Mouse (Mus musculus) intestine, embryonic 14.5 days (tissue): ENCODE data around the gene Kif28. TPM values are rescaled to one million over a fixed set of nuclear protein-coding genes. Genes with fewer than 3 reads are reported as not detected.

Source experiments
- ATAC-seq: fragments of 200-750 bp; cut with Nextera tagmentation; replicated peaks from 2 replicates; pipeline ENCODE4 v1.8.0; 2017; ENCODE audit warnings: low read depth, moderate number of reproducible peaks, moderate TSS enrichment, moderate library complexity; ENCODE audit not compliant: low FRiP score, low TSS enrichment
- DNase-seq: peaks from one replicate; pipeline ENCODE4 v3.0.0-alpha.2; 2018; ENCODE audit warnings: low spot score
- H3K27ac ChIP-seq: fragments of 300-500 bp; sonication (generic); 2 replicates; pipeline ENCODE4 v1.5.1; 2014; ENCODE audit warnings: low read depth, mild to moderate bottlenecking, control low read depth
- H3K27me3 ChIP-seq: fragments of 300-500 bp; sonication (generic); replicated peaks from 2 replicates; pipeline ENCODE4 v1.6.1; 2014; ENCODE audit warnings: low read length, control low read depth; ENCODE audit not compliant: control insufficient read depth, insufficient read depth
- H3K36me3 ChIP-seq: fragments of 300-500 bp; sonication (generic); 2 replicates; pipeline ENCODE4 v1.6.1; 2014; ENCODE audit warnings: low read length, control low read depth; ENCODE audit not compliant: control insufficient read depth, insufficient read depth
- H3K4me1 ChIP-seq: fragments of 300-500 bp; sonication (generic); replicated peaks from 2 replicates; pipeline ENCODE4 v1.6.1; 2014; ENCODE audit warnings: low read length, control low read depth, mixed read lengths; ENCODE audit not compliant: control insufficient read depth, insufficient read depth
- H3K4me2 ChIP-seq: fragments of 300-500 bp; sonication (generic); 2 replicates; pipeline ENCODE4 v1.6.1; 2014; ENCODE audit warnings: low read length
- H3K4me3 ChIP-seq: fragments of 300-500 bp; sonication (generic); 2 replicates; pipeline ENCODE4 v1.5.1; 2014; ENCODE audit warnings: low read depth, low read length, control low read depth, mixed read lengths
- H3K9ac ChIP-seq: fragments of 300-500 bp; sonication (generic); 2 replicates; pipeline ENCODE4 v1.6.1; 2014; ENCODE audit warnings: mild to moderate bottlenecking, low read length
- H3K9me3 ChIP-seq: fragments of 300-500 bp; sonication (generic); 2 replicates; pipeline ENCODE4 v1.6.1; 2016; ENCODE audit warnings: low read length, control low read depth; ENCODE audit not compliant: control insufficient read depth
- WGBS: fragments of 180-500 bp; shearing (Covaris S2); extraction: QIAGEN DNeasy Blood & Tissue Kit; methylation state at CpG from one replicate; pipeline ENCODE4 v1.1.7; 2014; 5-methylcytosine and 5-hydroxymethylcytosine counted together
- polyA plus RNA-seq: library from polyadenylated mRNA; unstranded; fragments of >200 nt; fragmentation: Nextera tagmentation; extraction: Ambion mirVana; gene quantifications from 2 replicates; pipeline ENCODE4 v1.2.1, GENCODE M21; 2014

The Kif28 gene
- polyA plus RNA-seq, 1 experiment from 2014 or later = not detected

GRCm38 (mm10) chr1:179752276-179752675 lies 7.2 kb upstream of the Kif28 start:
- DNase-seq = no peak
- Histone ChIP-seq H3K27me3 (no peaks in the 10 kb centered on the region), H3K27ac (no peak overlapping the region), H3K9me3 (no peaks in the 10 kb centered on the region), H3K4me3 (no peak overlapping the region), H3K4me1 (no peaks in the 10 kb centered on the region), H3K4me2 (no peak overlapping the region), H3K36me3 (peaks cover 88% of the 10 kb centered on the region), H3K9ac (no peak overlapping the region)
- 96% methylated on average over 11 of the region's 11 CpGs for WGBS
- no peak for ATAC-seq

- Histone ChIP-seq H3K36me3 (peaks cover 51% of the 10 kb centered on the region), H3K9ac (no peak overlapping the region), H3K4me3 (no peak overlapping the region), H3K4me2 (no peak overlapping the region), H3K27ac (no peak overlapping the region), H3K4me1 (no peaks in the 10 kb centered on the region), H3K27me3 (no peaks in the 10 kb centered on the region), H3K9me3 (no peaks in the 10 kb centered on the region)
- DNase-seq (peak; percentile 55), ATAC-seq (peak; percentile 38)
- WGBS = 75% methylated on average over 4 of the region's 4 CpGs
Measured at GRCm38 (mm10) chr1:179743593-179744193, 1.4 kb downstream of the Kif28 start.

DNA sequence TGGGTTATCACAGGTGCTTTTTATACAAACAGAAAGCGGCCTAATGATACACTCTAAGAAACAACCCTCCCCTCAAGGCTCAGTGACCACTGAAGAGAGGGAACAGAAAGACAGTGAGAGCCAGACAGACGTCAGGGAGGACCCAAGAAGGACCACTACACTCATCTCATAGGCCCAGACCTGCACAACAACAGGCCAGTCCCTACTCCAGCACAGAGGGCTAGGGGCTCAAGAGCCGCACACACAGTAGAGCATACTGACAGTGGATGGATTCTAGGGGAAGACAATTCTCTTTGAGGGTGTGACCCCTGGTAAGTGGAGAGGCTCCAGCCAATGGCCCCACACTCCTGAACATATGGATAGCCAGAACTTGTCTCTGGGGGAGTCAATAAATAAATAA lies 8.6 kb downstream of the Kif28 start:
- DNase-seq = no peak
- WGBS = 81% methylated on average over 3 of the region's 3 CpGs
- no peaks in the 10 kb centered on the region for H3K9me3 ChIP-seq
- ATAC-seq = no peak
- no peak overlapping the region for H3K4me2 ChIP-seq
- H3K4me1 ChIP-seq = no peaks in the 10 kb centered on the region
- no peak overlapping the region for H3K4me3 ChIP-seq
- no peak overlapping the region for H3K27ac ChIP-seq
- H3K36me3 ChIP-seq = no peaks in the 10 kb centered on the region
- H3K27me3 ChIP-seq = no peaks in the 10 kb centered on the region
- H3K9ac ChIP-seq = no peak overlapping the region

GRCm38 (mm10) chr1:179734500-179735474 lies 10.3 kb downstream of the Kif28 start:
- Histone ChIP-seq H3K27ac (no peak overlapping the region), H3K4me1 (no peaks in the 10 kb centered on the region), H3K27me3 (no peaks in the 10 kb centered on the region), H3K4me3 (no peak overlapping the region), H3K9me3 (no peaks in the 10 kb centered on the region), H3K9ac (no peak overlapping the region), H3K36me3 (no peaks in the 10 kb centered on the region), H3K4me2 (no peak overlapping the region)
- DNase-seq = peak; percentile 80
- ATAC-seq = peak; percentile 64
- WGBS = 38% methylated on average over 15 of the region's 15 CpGs

DNA sequence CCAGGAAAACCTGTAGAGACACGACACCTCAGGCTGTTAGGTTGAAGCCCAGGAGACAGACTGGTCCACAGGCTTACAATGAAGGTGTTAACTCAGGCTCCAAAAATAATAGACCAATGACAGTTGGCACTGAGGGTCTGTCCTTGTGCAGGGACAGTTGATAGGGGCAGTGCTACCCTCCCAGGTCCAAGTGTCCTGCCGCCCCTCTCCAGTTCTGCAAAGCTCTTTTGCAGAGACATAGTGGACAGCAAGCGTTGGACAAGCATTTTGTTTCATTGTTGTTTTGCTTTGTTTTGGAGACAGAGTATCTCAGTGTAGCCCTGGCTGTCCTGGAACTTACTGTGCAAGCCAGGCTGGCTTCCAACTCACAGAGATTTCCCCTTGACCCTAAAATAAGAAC lies 13.7 kb downstream of the Kif28 start:
- Histone ChIP-seq H3K4me3 (no peak overlapping the region), H3K4me1 (no peaks in the 10 kb centered on the region), H3K27ac (no peak overlapping the region), H3K4me2 (no peak overlapping the region), H3K9ac (no peak overlapping the region), H3K36me3 (no peaks in the 10 kb centered on the region), H3K9me3 (no peaks in the 10 kb centered on the region), H3K27me3 (no peaks in the 10 kb centered on the region)
- DNase-seq = no peak
- no peak for ATAC-seq
- WGBS = 93% methylated on average over 3 of the region's 3 CpGs

DNA sequence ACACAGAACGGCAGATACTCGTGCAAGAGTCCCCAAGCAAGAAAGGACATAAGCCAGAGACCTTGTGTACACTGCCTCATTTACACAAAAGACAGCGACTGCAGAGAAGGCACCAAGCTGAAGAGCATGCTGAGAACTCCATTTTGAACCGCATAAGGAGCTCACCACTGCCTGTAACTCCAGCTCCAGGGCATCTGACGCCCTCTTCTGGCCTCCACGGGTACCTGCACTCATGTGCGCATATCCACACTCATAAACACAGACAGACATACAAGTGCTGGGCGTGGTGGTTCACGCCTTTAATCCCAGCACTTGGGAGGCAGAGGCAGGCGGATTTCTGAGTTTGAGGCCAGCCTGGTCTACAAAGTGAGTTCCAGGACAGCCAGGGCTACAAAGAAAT lies 16.4 kb downstream of the Kif28 start:
- no peak for ATAC-seq
- no peak overlapping the region for H3K4me3 ChIP-seq
- WGBS = 88% methylated on average over 10 of the region's 10 CpGs

GRCm38 (mm10) chr1:179722811-179723469 lies 22.1 kb downstream of the Kif28 start:
- Histone ChIP-seq H3K27me3 (no peaks in the 10 kb centered on the region), H3K36me3 (no peaks in the 10 kb centered on the region), H3K9ac (no peak overlapping the region), H3K4me3 (no peak overlapping the region), H3K27ac (no peak overlapping the region), H3K9me3 (no peaks in the 10 kb centered on the region), H3K4me1 (no peaks in the 10 kb centered on the region), H3K4me2 (no peak overlapping the region)
- no peak for DNase-seq
- ATAC-seq = no peak
- WGBS = 61% methylated on average over 8 of the region's 8 CpGs

More for the DNA sequence above, 16.4 kb downstream of the Kif28 start:
- Histone ChIP-seq H3K4me2 (no peak overlapping the region), H3K27ac (no peak overlapping the region), H3K9me3 (no peaks in the 10 kb centered on the region), H3K27me3 (no peaks in the 10 kb centered on the region), H3K9ac (no peak overlapping the region), H3K36me3 (no peaks in the 10 kb centered on the region), H3K4me1 (no peaks in the 10 kb centered on the region)
- DNase-seq = no peak

DNA sequence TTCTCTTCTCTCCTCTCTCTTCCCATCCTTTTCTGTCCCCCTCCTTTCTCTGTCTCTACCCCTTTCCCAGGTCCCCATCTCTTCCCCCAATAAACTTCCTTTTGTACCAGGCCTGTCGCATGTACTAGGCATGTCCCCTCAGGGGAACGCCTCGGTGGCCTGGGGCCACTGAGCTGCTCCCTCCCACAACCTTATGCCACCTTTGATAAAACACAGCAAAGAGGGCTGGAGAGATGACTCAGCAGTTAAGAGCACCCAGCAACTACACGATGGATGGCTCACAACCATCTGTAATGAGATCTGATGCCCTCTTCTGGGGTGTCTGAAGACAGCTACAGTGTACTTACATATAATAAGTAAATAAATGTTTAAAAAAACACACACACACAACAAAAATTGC lies 29.3 kb downstream of the Kif28 start:
- WGBS = 95% methylated on average over 4 of the region's 4 CpGs
- no peak overlapping the region for H3K4me3 ChIP-seq
- H3K9me3 ChIP-seq = no peaks in the 10 kb centered on the region

More for the DNA sequence above, 29.3 kb downstream of the Kif28 start:
- Histone ChIP-seq H3K27ac (no peak overlapping the region), H3K4me1 (no peaks in the 10 kb centered on the region), H3K27me3 (no peaks in the 10 kb centered on the region), H3K36me3 (no peaks in the 10 kb centered on the region), H3K4me2 (no peak overlapping the region), H3K9ac (no peak overlapping the region)
- DNase-seq (no peak), ATAC-seq (no peak)
